Mouse (Mus musculus): ENCODE measurements around the gene Hnrnpul2. TPM values are rescaled to one million over a fixed set of nuclear protein-coding genes. Genes with fewer than 3 reads are reported as not detected.

The Hnrnpul2 gene
- total and polyA plus RNA-seq, 3 experiments: 39.4 to 174 (median 106) TPM

GRCm38 (mm10) chr19:8830664-8831063 is 10.9 kb downstream of the Hnrnpul2 start:
- no peak overlapping the region for H3K27ac ChIP-seq (ENCODE audit: control insufficient read depth, low read depth, low read length)
- H3K27me3 ChIP-seq (ENCODE audit: control insufficient read depth in 1 of 2, insufficient read depth in 2 of 2, low read length in 2 of 2): no peaks in the 10 kb centered on the region
- no peaks in the 10 kb centered on the region for H3K9me3 ChIP-seq (replicated peaks; ENCODE audit: insufficient read depth, low read length)
- no peak for DNase-seq (ENCODE audit: low read depth, low spot score)
- peaks cover 2 to 55% of the 10 kb centered on the region in 2 experiments; a peak in 3 of 4 replicates for H3K36me3 ChIP-seq (ENCODE audit: control insufficient read depth in 1 of 2, insufficient read depth in 2 of 2, low read length in 2 of 2)
- no peak for TF ChIP-seq TCF12 (IDR thresholded peaks at IDR 0.05; ENCODE audit: low read depth, low read length)
- no peak for TF ChIP-seq MYC (IDR thresholded peaks at IDR 0.05; ENCODE audit: low read depth, low read length)
- no peak for TF ChIP-seq ZKSCAN1 (IDR thresholded peaks at IDR 0.05; ENCODE audit: low read depth, low read length)
- no peak for TF ChIP-seq MAZ (IDR thresholded peaks at IDR 0.05; ENCODE audit: low read depth, low read length)
- no peak for TF ChIP-seq RCOR1 (IDR thresholded peaks at IDR 0.05; ENCODE audit: low read depth, low read length)
- TF ChIP-seq CTCF (IDR thresholded peaks at IDR 0.05 in 2 of 3, conservative IDR thresholded peaks at IDR 0.05 in 1 of 3; ENCODE audit: control insufficient read depth in 1 of 3, insufficient read depth in 1 of 3, low read depth in 2 of 3, low read length in 3 of 3, poor library complexity in 1 of 3, severe bottlenecking in 1 of 3): no peak
- H3K4me3 ChIP-seq (ENCODE audit: control insufficient read depth in 1 of 2, insufficient read depth in 1 of 2, low read depth in 2 of 2, low read length in 2 of 2): no peak overlapping the region
- H3K4me1 ChIP-seq (ENCODE audit: control insufficient read depth in 1 of 2, insufficient read depth in 2 of 2, low read length in 2 of 2): no peaks in the 10 kb centered on the region; a peak in 1 of 4 replicates
- H3K9ac ChIP-seq (ENCODE audit: control insufficient read depth, low read depth, low read length, poor library complexity, severe bottlenecking): no peak overlapping the region
- peaks cover 3% of the 10 kb centered on the region; the same call in 1 of the 2 replicates for H3K79me2 ChIP-seq (ENCODE audit: control insufficient read depth, insufficient read depth, low read length, poor library complexity)

- Histone ChIP-seq H3K9ac (ENCODE audit: control insufficient read depth, low read depth, low read length, poor library complexity, severe bottlenecking) (no peak overlapping the region), H3K4me1 (ENCODE audit: control insufficient read depth in 1 of 2, insufficient read depth in 2 of 2, low read length in 2 of 2) (no peaks in the 10 kb centered on the region; a peak in 1 of 4 replicates), H3K79me2 (ENCODE audit: control insufficient read depth, insufficient read depth, low read length, poor library complexity) (peaks cover 3% of the 10 kb centered on the region; the same call in 1 of the 2 replicates), H3K36me3 (ENCODE audit: control insufficient read depth in 1 of 2, insufficient read depth in 2 of 2, low read length in 2 of 2) (peaks cover 0 to 49% of the 10 kb centered on the region in 2 experiments; a peak in 3 of 4 replicates), H3K27me3 (ENCODE audit: control insufficient read depth in 1 of 2, insufficient read depth in 2 of 2, low read length in 2 of 2) (no peaks in the 10 kb centered on the region), H3K27ac (ENCODE audit: control insufficient read depth, low read depth, low read length) (no peak overlapping the region), H3K9me3 (replicated peaks; ENCODE audit: insufficient read depth, low read length) (no peaks in the 10 kb centered on the region), H3K4me3 (ENCODE audit: control insufficient read depth in 1 of 2, insufficient read depth in 1 of 2, low read depth in 2 of 2, low read length in 2 of 2) (no peak overlapping the region)
- TF ChIP-seq MAZ (IDR thresholded peaks at IDR 0.05; ENCODE audit: low read depth, low read length) (no peak), TCF12 (IDR thresholded peaks at IDR 0.05; ENCODE audit: low read depth, low read length) (no peak), NELFE (IDR thresholded peaks at IDR 0.05; ENCODE audit: low read depth, low read length) (no peak), USF2 (IDR thresholded peaks at IDR 0.05; ENCODE audit: borderline replicate concordance in 1 of 2, insufficient read depth in 1 of 2, low read depth in 1 of 2, low read length in 2 of 2) (no peak), ZKSCAN1 (IDR thresholded peaks at IDR 0.05; ENCODE audit: low read depth, low read length) (no peak), SIN3A (IDR thresholded peaks at IDR 0.05; ENCODE audit: low read length) (no peak), ZC3H11A (IDR thresholded peaks at IDR 0.05; ENCODE audit: low read depth, low read length) (no peak), USF1 (IDR thresholded peaks at IDR 0.05; ENCODE audit: low read depth, low read length) (no peak), ZNF384 (IDR thresholded peaks at IDR 0.05; ENCODE audit: low read depth, low read length) (no peak), UBTF (IDR thresholded peaks at IDR 0.05; ENCODE audit: borderline replicate concordance, insufficient read depth, low read depth, low read length) (no peak), RAD21 (IDR thresholded peaks at IDR 0.05; ENCODE audit: low read depth, low read length) (no peak), MAFK (IDR thresholded peaks at IDR 0.05; ENCODE audit: borderline replicate concordance, low read depth, low read length) (no peak), POLR2A (IDR thresholded peaks at IDR 0.05; ENCODE audit: control insufficient read depth in 1 of 2, insufficient read depth in 1 of 2, low read depth in 1 of 2, low read length in 2 of 2, poor library complexity in 1 of 2) (no peak), SMC3 (IDR thresholded peaks at IDR 0.05; ENCODE audit: low read depth, low read length) (no peak), NRF1 (IDR thresholded peaks at IDR 0.05; ENCODE audit: insufficient read depth, low read depth, low read length, poor library complexity, severe bottlenecking) (no peak), POLR2AphosphoS5 (IDR thresholded peaks at IDR 0.05; ENCODE audit: borderline replicate concordance, low read depth, low read length) (no peak), EP300 (IDR thresholded peaks at IDR 0.05; ENCODE audit: low read depth in 1 of 2, low read length in 2 of 2) (no peak), HCFC1 (IDR thresholded peaks at IDR 0.05; ENCODE audit: low read depth, low read length) (no peak), MYC (IDR thresholded peaks at IDR 0.05; ENCODE audit: low read depth, low read length) (no peak), POLR2AphosphoS2 (IDR thresholded peaks at IDR 0.05; ENCODE audit: low read length) (no peak)
- no peak for DNase-seq (ENCODE audit: low read depth, low spot score)
These were observed 11.5 kb downstream of the Hnrnpul2 start for GRCm38 (mm10) chr19:8831262-8831661.
